Mouse (Mus musculus): ENCODE results near the gene Nup62. TPM values are rescaled to one million over a fixed set of nuclear protein-coding genes. Genes with fewer than 3 reads are reported as not detected.

Nup62 gene
- polyA plus RNA-seq, 1 experiment from 2014 or later, result 57.6 TPM

GRCm38 (mm10) chr7:44810819-44811557, 4.9 kb upstream of the Nup62 start:
- 86% methylated on average over 7 of the region's 7 CpGs for WGBS
- ATAC-seq (replicated peaks; ENCODE audit: low FRiP score, low read depth), result no peak
- Histone ChIP-seq H3K9ac (ENCODE audit: low read depth, low read length) (no peak overlapping the region), H3K9me3 (replicated peaks; ENCODE audit: low read length) (no peaks in the 10 kb centered on the region), H3K4me2 (ENCODE audit: low read length) (no peak overlapping the region), H3K27me3 (ENCODE audit: insufficient read depth, low read length) (no peaks in the 10 kb centered on the region), H3K36me3 (ENCODE audit: insufficient read depth, low read length) (no peaks in the 10 kb centered on the region), H3K27ac (no peak overlapping the region), H3K4me3 (replicated peaks; ENCODE audit: low read depth, low read length) (no peak overlapping the region), H3K4me1 (replicated peaks; ENCODE audit: insufficient read depth, low read length) (no peaks in the 10 kb centered on the region; the same call in 1 of the 2 replicates)
- no peak for DNase-seq (ENCODE audit: low spot score)
- TF ChIP-seq CTCF (IDR thresholded peaks at IDR 0.05; ENCODE audit: low read depth), result no peak

- no peaks in the 10 kb centered on the region for H3K9me3 ChIP-seq (replicated peaks; ENCODE audit: low read length)
- WGBS, result 85% methylated on average over 20 of the region's 20 CpGs
- DNase-seq (ENCODE audit: low spot score) (no peak), ATAC-seq (replicated peaks; ENCODE audit: low FRiP score, low read depth) (no peak)
- no peak overlapping the region for H3K9ac ChIP-seq (ENCODE audit: low read depth, low read length)
- H3K4me3 ChIP-seq (replicated peaks; ENCODE audit: low read depth, low read length), result no peak overlapping the region
- no peaks in the 10 kb centered on the region for H3K27me3 ChIP-seq (ENCODE audit: insufficient read depth, low read length)
- no peaks in the 10 kb centered on the region for H3K36me3 ChIP-seq (ENCODE audit: insufficient read depth, low read length)
- no peak overlapping the region for H3K4me2 ChIP-seq (ENCODE audit: low read length)
- no peak overlapping the region for H3K27ac ChIP-seq
- peaks cover 7% of the 10 kb centered on the region for H3K4me1 ChIP-seq (replicated peaks; ENCODE audit: insufficient read depth, low read length)
- no peak for TF ChIP-seq CTCF (IDR thresholded peaks at IDR 0.05; ENCODE audit: low read depth)
These were observed 3.1 kb upstream of the Nup62 start for GRCm38 (mm10) chr7:44812651-44813325.

DNA sequence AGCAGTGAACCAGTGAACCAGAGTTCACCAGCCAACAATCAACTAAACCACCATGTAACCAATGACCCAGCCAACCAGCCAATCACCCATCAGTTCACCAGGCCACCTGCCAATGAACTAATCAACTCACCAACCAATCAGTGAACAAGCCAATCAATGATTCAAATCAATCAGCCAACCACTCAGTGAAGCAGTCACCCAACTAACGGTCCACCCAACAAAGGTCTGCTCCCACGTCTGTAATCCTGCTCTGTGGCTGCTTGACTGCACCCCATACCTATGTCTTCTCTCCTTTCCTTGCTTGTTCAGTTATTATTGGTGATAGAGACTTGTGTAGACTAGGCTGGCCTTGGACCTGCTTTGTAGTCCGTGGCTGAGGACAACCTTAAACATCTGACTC, 1.9 kb upstream of the Nup62 start:
- WGBS, result 93% methylated on average over 3 of the region's 3 CpGs

GRCm38 (mm10) chr7:44814423-44814822, 1.5 kb upstream of the Nup62 start:
- Histone ChIP-seq H3K4me3 (replicated peaks; ENCODE audit: low read depth, low read length) (no peak overlapping the region), H3K4me2 (ENCODE audit: low read length) (no peak overlapping the region), H3K9ac (ENCODE audit: low read depth, low read length) (no peak overlapping the region), H3K27me3 (ENCODE audit: insufficient read depth, low read length) (no peaks in the 10 kb centered on the region), H3K4me1 (replicated peaks; ENCODE audit: insufficient read depth, low read length) (peaks cover 19% of the 10 kb centered on the region), H3K27ac (no peak overlapping the region), H3K9me3 (replicated peaks; ENCODE audit: low read length) (no peaks in the 10 kb centered on the region), H3K36me3 (ENCODE audit: insufficient read depth, low read length) (no peaks in the 10 kb centered on the region)
- ATAC-seq (replicated peaks; ENCODE audit: low FRiP score, low read depth) (no peak), DNase-seq (ENCODE audit: low spot score) (no peak)
- TF ChIP-seq CTCF (IDR thresholded peaks at IDR 0.05; ENCODE audit: low read depth), result no peak
- 93% methylated on average over 4 of the region's 4 CpGs for WGBS

More for the DNA sequence above, 1.9 kb upstream of the Nup62 start:
- ATAC-seq (replicated peaks; ENCODE audit: low FRiP score, low read depth) (no peak), DNase-seq (ENCODE audit: low spot score) (no peak)
- Histone ChIP-seq H3K4me2 (ENCODE audit: low read length) (no peak overlapping the region), H3K9ac (ENCODE audit: low read depth, low read length) (no peak overlapping the region), H3K9me3 (replicated peaks; ENCODE audit: low read length) (no peaks in the 10 kb centered on the region), H3K36me3 (ENCODE audit: insufficient read depth, low read length) (no peaks in the 10 kb centered on the region), H3K4me1 (replicated peaks; ENCODE audit: insufficient read depth, low read length) (peaks cover 15% of the 10 kb centered on the region), H3K27ac (no peak overlapping the region), H3K4me3 (replicated peaks; ENCODE audit: low read depth, low read length) (no peak overlapping the region), H3K27me3 (ENCODE audit: insufficient read depth, low read length) (no peaks in the 10 kb centered on the region)
- TF ChIP-seq CTCF (IDR thresholded peaks at IDR 0.05; ENCODE audit: low read depth), result no peak

DNA sequence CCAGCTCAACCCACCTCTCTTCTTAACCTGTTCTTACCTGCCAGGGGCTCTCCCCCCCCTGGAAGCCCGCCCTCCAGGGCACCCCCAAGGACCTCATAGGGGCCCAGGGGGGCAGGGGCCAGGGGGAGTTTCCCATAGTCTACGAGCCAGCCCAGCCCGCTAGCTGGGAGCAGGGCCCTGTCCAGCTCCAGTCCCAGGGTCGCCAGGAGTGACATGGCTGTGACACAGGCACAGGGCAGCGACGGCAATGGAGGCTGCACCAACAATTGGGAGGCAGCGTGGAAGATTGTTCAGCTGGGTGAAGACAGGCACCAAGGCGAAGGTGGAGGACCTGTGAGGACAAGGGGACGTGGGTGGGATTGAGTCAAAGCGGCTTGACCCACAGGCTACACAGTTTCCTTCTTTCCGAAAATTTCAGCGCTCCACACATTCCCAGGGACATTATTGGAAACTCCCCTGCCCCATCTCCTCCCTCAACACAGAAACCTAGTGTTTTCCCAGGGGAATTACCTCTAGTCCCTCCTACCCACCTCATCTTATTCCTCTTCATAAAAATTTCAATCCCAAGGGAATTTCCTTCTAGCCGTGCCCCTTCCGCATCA, 835 bp upstream of the Nup62 start:
- H3K27me3 ChIP-seq (ENCODE audit: insufficient read depth, low read length), result no peaks in the 10 kb centered on the region
- 28% methylated on average over 14 of the region's 14 CpGs for WGBS
- H3K4me1 ChIP-seq (replicated peaks; ENCODE audit: insufficient read depth, low read length), result peaks cover 19% of the 10 kb centered on the region
- DNase-seq (ENCODE audit: low spot score), result no peak
- no peaks in the 10 kb centered on the region for H3K36me3 ChIP-seq (ENCODE audit: insufficient read depth, low read length)
- peak overlapping the region; percentile 81 for H3K4me2 ChIP-seq (ENCODE audit: low read length)
- peak overlapping the region; percentile 94; the same call in 1 of the 2 replicates for H3K9ac ChIP-seq (ENCODE audit: low read depth, low read length)
- H3K4me3 ChIP-seq (replicated peaks; ENCODE audit: low read depth, low read length), result peak overlapping the region; percentile 87
- ATAC-seq (replicated peaks; ENCODE audit: low FRiP score, low read depth), result no peak
- TF ChIP-seq CTCF (IDR thresholded peaks at IDR 0.05; ENCODE audit: low read depth), result no peak
- peak overlapping the region; percentile 98; the same call in 1 of the 2 replicates for H3K27ac ChIP-seq
- no peaks in the 10 kb centered on the region for H3K9me3 ChIP-seq (replicated peaks; ENCODE audit: low read length)

GRCm38 (mm10) chr7:44816470-44817021, 658 bp downstream of the Nup62 start, which contains the start of gene Atf5:
Gene Atf5, minus strand, starts transcription at chr7:44816658.
- DNase-seq (ENCODE audit: low spot score) (peak; percentile 73), ATAC-seq (replicated peaks; ENCODE audit: low FRiP score, low read depth) (peak; percentile 21)
- Histone ChIP-seq H3K4me1 (replicated peaks; ENCODE audit: insufficient read depth, low read length) (peaks cover 23% of the 10 kb centered on the region), H3K4me2 (ENCODE audit: low read length) (peak within 1 kb of the TSS; percentile 81), H3K4me3 (replicated peaks; ENCODE audit: low read depth, low read length) (peak within 1 kb of the TSS; percentile 87), H3K9ac (ENCODE audit: low read depth, low read length) (peak within 1 kb of the TSS; percentile 94), H3K27ac (peak within 1 kb of the TSS; percentile 98), H3K9me3 (replicated peaks; ENCODE audit: low read length) (no peaks in the 10 kb centered on the region), H3K27me3 (ENCODE audit: insufficient read depth, low read length) (no peaks in the 10 kb centered on the region), H3K36me3 (ENCODE audit: insufficient read depth, low read length) (no peaks in the 10 kb centered on the region)
- under 1% methylated on average over 49 of the region's 57 CpGs for WGBS
- TF ChIP-seq CTCF (IDR thresholded peaks at IDR 0.05; ENCODE audit: low read depth), result no peak

Data from kidney, postnatal 0 days (tissue).